Mouse (Mus musculus) spleen, adult 12 weeks (tissue): ENCODE results near the gene Med25.

Experiments used
- DNase-seq: peaks from one replicate; pipeline ENCODE4 v3.0.0; 2022; ENCODE audit warnings: low spot score

Med25 gene

DNA sequence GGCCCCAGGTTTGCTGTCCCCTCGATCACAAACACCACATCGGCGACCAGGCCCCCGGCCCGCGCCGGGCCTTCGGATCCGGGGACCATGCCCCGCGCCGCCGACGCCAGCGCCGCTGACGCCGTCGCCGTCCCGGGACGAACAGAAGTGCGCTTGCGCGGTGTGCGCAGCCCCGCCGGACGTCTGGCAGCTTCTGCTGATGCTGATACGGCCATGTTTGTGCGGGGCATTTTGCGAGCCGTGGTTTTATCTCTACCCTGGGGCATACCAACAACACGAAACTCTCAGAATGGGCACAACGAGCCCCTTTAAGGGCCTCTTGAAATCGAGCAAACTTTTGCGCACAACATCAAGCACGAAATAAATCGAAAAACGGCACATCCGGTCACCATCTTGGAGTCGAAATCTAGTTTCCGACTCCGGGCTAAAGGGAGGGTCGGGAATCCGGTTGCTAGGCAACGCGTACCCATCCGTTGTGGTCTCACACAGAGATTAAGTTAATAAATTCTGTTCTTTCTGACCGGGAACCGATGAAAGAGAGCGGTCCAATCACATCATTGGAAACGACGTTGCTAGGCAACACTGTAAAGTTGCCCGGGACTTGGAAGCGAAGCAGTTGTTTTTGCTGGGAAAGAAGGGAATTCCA, at the start of gene Med25:
Med25 (minus strand) TSS at position 437 of the 646 bp plus-strand sequence.
- DNase-seq: peak; percentile 81

DNA sequence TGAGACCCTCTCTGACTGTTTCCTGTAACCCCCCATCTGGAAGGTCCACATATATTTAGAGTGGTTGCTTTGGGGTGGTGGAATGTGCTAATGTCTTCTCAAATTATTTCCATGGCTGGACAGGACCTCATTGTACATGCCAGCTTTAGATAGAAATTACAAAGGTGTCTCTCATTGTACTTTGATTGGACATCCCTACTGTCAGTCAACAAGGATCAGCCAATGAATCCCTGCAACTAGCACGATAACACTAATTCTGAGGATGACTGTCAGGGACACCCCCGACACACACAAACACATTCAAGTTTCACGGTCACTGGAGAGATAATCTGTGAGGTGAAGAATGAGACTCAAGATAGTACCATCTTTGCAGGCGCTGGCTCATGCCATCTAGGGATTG, 46.2 kb upstream of the Med25 start:
- no peak for DNase-seq

DNA sequence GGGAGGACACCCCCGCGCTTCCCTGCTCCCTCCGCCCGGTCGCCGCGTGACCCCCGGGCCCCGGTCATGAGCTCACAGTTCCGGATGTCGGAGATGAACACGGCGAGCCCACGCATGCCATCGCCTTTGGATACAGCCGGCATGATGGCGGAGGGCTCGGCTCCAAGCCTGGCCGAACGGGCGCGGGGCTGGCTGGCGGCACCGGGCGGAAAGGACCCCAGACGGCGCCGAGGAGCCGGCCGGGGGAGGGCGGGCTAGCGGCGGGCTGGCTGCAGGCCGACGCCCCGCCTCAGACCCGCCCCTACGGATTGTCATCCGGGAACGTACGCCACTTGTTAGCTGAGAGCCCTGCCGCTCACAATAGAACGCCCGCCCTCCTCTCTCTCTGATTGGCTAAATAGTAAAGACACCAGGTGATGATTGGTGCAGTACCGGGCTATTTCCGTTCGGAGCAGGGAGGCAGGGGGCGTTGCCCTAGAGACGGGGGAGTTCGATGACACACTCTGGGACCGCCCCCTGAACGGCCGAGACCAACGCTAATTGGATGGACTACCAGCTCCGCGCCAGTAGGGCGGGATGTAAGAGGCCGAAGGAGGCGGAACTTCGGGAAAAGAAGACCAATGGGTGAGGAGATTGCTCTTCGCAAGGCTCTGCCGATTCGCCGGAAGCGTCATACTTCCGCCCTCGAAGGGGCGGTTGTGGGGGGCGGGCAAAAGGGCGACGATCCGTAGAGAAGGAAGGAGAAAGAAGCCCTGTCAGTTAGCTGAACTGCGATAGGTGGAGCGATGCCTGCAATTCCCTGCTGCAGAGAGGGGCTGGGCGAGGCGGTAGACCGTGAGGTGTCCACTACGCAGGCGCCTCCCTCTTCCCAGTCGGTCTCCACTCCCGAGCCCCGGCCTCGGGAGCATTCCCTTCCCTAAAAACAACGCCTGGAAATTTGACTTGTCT, 37.0 kb upstream of the Med25 start, which contains the start of gene Ap2a1:
Ap2a1 (minus strand) TSS at position 293 of the 948 bp plus-strand sequence.
- peak; percentile 99 for DNase-seq

GRCm38 (mm10) chr7:44928570-44928969, 36.1 kb upstream of the Med25 start:
- DNase-seq: no peak

GRCm38 (mm10) chr7:44925468-44925867, 33.0 kb upstream of the Med25 start:
- no peak for DNase-seq

- no peak for DNase-seq
These were observed 30.0 kb upstream of the Med25 start for GRCm38 (mm10) chr7:44922530-44922929.

DNA sequence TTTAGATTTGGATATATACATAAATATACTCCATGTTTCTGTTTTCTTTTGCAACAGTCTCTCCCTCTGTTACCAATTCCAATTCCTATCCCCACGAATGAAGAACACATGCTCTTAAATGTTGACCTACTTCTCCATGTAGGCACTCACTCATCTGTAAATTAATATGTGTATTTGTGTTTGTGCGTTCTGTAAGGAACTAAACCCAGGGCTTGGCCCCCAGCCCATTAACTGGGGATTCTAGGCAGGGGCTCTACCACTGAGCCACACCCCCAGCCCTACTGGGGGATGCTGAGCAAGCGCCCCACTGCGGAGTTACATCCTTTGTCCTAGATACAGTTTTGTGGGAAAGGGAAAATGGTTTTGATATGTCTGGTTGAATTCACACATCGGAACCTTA, 26.6 kb upstream of the Med25 start:
- DNase-seq: no peak

DNA sequence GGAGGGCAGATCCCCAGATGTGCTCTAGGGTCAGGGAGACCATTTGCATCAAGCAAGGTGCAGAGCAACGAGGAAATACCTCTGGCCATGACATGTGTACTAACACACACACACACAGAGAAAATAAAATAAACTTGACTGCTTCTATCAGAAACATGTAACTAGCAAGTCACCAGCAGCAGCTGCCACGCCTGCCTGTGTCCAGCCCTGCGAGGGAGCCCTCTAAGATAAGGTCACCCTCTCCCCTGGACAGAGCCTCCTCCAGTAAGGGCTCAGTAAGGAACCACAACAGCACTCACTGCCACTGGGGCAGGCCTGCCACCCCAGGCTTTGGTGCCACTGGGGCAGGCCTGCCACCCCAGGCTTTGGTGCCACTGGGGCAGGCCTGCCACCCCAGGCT, 25.7 kb upstream of the Med25 start:
- DNase-seq: no peak

- no peak for DNase-seq
These were observed 24.4 kb upstream of the Med25 start for GRCm38 (mm10) chr7:44916881-44917280.

GRCm38 (mm10) chr7:44916191-44916590, 23.7 kb upstream of the Med25 start:
- DNase-seq: no peak

DNA sequence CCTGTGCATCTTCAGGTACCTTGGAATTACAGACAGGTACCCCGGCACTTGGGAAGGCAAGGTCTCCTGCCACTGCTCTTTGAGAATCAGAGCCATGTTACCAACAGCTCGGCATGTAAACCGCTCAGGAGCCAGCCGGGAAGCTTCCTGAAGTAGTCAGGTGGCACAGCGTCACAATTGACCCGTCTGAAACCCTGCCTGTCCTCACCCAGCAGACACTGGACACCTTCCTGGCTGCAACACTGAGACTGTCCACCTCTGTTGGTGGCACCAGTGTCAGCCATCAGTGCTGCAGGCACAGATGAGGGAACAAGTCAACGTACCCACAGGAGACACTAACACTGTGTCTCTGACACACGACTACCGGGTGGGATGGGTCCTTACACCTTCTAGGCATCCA, 22.8 kb upstream of the Med25 start:
- no peak for DNase-seq

- DNase-seq: no peak
These were observed 21.9 kb upstream of the Med25 start for GRCm38 (mm10) chr7:44914396-44914795.

DNA sequence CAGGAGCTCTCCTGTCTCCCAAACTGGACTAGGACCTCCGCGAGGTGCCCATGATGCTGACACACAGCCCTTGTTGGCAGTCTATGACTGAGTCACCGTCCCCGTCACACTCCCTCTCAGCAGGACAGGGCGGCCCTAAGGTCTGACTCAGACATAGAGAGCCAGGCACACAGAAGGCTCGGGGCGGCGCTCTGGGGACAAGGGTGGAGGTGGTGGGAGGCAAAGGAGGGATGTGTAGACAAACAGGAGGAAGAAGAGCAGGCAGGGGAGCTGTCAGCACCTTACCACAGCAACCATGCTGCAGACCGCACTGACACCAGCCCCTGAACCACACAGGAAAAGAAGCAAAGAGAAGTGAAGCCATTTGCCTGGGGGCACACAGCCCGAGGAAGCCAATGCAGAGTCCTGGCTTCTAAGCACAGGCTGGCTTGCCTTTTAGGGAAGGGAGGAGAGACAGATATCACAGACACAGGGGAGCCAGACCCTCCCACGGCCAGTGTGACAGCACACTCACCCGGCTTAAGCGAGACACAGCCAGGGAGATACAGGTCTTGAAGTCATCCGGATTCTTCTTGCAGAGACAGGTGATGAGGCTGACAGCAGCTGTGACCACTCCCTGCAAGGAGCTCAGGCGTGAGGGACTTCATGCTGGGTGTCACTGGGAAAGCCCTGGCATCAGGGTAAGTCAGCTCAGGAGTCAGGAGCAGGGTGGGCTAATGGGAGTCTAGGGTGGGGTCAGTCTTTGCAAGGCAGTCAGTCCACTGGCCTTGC, 16.4 kb upstream of the Med25 start:
- no peak for DNase-seq

GRCm38 (mm10) chr7:44905430-44905829, 12.9 kb upstream of the Med25 start:
- no peak for DNase-seq

- DNase-seq: peak; percentile 44
These were observed 8.8 kb upstream of the Med25 start for GRCm38 (mm10) chr7:44901230-44901722.

DNA sequence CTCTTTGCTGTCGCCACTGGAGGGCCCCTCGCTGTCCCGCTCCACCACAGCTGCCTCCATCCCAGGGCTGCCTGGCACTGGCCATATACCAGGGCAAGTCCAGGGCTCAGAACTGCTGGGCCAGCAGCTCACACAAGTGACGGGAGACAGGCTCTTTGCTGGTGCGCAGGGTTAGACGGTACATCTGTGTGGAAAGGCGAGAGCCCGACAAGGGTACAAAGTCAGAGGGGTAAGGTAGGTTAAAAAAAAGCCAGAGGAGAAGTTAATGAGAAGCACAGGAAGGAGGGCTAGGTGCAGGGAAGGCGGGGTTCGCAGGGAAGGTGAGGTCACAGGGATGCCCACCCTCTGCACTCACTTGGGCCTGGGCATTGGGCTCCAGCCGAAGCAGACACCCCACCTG, 8.1 kb upstream of the Med25 start:
- no peak for DNase-seq

DNA sequence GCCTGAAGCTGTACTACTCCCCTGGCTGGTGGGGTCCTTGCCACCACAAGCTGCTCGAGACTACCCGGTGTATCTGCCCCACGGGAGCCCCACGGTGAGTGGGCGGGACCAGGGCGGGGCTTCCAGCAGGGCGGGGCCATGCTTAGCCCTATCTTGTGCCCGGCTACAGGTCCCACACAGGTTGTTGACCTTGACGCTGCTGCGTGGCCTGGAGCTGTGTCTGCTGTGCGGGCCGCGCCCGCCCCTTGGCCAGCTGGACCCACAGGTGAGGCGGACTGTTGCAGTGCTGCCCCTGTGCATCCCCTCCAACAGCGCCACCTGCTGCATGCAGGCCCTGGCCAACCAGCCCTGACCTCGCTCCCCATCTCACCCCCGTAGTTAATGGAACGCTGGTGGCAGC, 6.1 kb upstream of the Med25 start:
- DNase-seq: no peak

DNA sequence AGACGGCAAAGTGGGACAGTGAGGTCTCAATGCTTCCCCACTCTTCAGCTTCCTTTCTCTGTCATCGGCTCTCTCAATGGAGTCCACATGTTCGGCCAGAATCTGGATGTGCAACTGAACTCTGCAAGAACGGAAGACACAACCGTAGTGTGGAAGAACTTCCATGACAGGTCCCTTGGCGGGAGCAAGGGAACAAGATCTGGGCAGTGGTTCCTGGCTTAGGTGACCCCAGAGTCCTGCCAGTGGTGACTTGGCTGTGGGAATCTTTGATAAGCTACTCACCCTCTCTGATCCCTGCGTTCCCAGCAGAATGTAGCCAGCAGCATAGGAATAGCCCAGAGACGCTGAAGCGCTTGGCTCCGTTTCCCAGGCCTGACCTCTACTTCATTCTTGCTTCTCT, 4.0 kb upstream of the Med25 start:
- no peak for DNase-seq

DNA sequence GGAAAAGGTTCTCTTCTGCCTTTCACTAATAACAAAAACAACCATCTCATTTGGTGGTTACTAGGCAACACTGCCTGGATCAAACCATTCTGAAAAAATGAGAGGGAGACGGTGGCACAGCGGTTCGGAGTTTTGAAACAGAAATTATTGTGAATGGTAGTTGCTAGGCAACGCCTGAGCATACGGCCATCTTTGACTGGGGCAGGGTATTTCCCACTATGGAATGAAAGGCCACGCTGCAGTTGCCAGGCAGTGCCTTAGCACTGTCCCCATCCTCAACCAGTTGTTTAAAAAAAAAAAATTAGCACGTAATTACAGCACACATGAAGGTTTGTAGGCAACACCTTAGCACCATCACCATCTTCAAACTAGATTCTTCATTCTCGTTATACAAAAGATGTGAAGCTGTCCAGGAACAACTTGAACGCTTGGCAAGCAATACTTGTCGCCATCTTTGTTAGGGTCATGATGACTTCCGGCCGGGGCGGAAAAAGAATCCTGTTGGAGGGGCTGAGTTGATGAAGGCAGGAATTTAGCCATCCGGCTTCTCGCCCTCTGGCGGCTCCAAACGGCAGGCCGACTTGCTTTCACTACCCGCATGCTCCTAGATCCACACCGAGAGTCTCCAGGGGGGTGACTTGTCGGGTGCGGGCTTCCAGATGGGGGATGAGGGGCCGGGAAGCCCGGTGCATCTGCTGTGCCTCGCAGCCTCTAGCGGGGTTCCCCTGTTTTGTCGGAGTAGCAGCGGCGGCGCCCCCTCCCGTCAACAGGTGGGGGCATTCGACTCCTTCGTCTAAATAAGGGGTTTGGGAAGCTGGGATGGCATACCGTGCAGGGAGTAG, 3.3 kb upstream of the Med25 start, which contains the start of gene Fuz:
Fuz (plus strand) TSS at position 487 of the 842 bp plus-strand sequence.
- peak; percentile 72 for DNase-seq

- DNase-seq: no peak
These were observed 2.7 kb upstream of the Med25 start for GRCm38 (mm10) chr7:44895206-44895592.

DNA sequence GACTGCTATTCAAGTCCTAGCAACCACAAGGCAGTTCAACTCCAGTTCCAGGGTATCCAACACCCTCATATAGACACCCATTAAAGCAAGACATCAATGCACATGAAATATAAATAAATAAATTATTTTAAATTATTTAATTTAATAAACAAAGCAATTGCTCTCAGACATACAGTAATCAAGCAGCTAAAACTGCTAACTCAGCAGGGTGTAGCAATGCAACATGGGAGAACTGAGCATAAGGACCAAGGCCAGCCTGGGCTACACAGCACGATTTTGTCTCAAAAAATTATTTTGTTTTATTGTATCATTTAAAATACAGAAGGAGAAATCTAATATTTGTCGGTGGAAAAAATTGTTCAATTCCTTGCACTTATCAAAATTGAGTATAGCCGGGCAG, 1.7 kb upstream of the Med25 start:
- no peak for DNase-seq
